Mouse (Mus musculus): ENCODE data around the gene Mrps11. TPM values are rescaled to one million over a fixed set of nuclear protein-coding genes. Genes with fewer than 3 reads are reported as not detected.

Gene Mrps11
- polyA plus RNA-seq, 1 experiment from 2014 or later = 69.5 TPM

DNA sequence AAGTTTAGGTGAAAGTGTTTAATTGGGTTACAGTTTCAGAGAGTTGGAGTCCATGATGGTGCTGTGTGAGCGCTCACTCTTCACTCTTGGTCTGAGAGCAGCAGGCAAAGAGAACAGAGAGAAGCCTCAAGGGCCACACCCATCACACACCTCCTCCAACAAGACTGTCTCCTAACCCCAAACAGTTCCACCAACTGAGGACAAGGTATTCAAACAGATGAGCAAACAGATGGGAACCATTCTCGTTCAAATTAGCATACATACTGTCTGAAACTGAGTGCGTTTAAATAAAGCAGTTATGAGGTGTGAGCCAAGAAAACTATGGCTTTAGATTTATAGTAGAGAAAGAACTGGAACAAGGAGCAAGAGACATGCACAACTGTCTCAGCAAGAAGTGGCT lies 13.7 kb downstream of the Mrps11 start:
- ATAC-seq (ENCODE audit: insufficient number of reproducible peaks, low FRiP score, low TSS enrichment, low read depth) = no peak
- Histone ChIP-seq H3K27me3 (no peaks in the 10 kb centered on the region), H3K4me2 (replicated peaks) (no peak overlapping the region), H3K9ac (no peak overlapping the region), H3K9me3 (replicated peaks) (no peaks in the 10 kb centered on the region), H3K27ac (replicated peaks) (no peak overlapping the region), H3K4me3 (replicated peaks) (no peak overlapping the region), H3K4me1 (peaks cover 19% of the 10 kb centered on the region; the same call in 1 of the 2 replicates), H3K36me3 (0 out of 2 replicates have a peak, but pooled peaks cover 12% of the 10 kb centered on the region)
- 72% methylated on average over 3 of the region's 3 CpGs for WGBS

- Histone ChIP-seq H3K4me3 (replicated peaks) (no peak overlapping the region), H3K4me1 (peaks cover 19% of the 10 kb centered on the region; the same call in 1 of the 2 replicates), H3K27me3 (no peaks in the 10 kb centered on the region), H3K9me3 (replicated peaks) (no peaks in the 10 kb centered on the region), H3K36me3 (0 out of 2 replicates have a peak, but pooled peaks cover 2% of the 10 kb centered on the region), H3K4me2 (replicated peaks) (no peak overlapping the region), H3K9ac (no peak overlapping the region), H3K27ac (replicated peaks) (no peak overlapping the region; the same call in 1 of the 2 replicates)
- WGBS = 36% methylated on average over 8 of the region's 9 CpGs
- ATAC-seq (ENCODE audit: insufficient number of reproducible peaks, low FRiP score, low TSS enrichment, low read depth) = no peak
Observed at GRCm38 (mm10) chr7:78797843-78798455, 15.0 kb downstream of the Mrps11 start.

DNA sequence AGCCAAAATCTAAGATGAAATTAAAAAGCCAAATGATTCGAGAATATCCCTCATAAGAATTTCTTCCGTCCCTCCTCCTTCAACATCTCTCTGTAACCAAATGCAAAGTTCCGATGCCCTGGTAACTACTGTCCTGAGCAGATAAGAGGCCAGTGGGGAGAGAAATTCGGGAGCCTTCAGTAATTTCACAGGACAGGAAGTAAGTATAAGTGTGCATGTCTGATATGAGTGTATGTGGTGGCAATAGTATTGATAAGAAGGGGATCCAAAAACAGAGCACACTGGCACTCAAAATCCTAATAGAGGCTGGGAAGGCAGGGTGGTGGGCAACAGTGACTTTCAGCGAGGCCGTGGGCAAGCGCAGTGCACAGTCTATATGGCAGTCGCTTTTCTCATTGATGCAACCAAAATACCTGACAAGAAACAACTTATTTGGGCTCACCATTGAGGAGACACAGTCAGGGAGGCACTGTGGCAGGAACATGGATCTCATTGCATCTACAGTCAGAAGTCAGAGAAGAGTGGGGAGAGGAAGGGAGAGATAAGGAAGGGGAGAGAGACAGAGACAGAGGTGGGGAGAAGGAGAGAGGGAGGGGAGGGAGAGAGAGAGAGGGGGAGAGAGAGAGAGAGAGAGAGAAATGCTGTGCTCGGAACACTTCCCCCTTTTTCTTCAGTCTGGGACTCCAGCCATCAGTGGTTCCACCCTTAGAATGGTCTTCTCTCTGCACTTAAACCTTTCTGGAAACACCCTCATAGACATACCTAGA lies 17.0 kb downstream of the Mrps11 start:
- no peaks in the 10 kb centered on the region for H3K9me3 ChIP-seq (replicated peaks)
- no peak overlapping the region for H3K4me3 ChIP-seq (replicated peaks)
- H3K4me2 ChIP-seq (replicated peaks) = no peak overlapping the region
- 82% methylated on average over 9 of the region's 9 CpGs for WGBS
- no peak overlapping the region for H3K9ac ChIP-seq
- H3K27me3 ChIP-seq = no peaks in the 10 kb centered on the region
- 0 out of 2 replicates have a peak, but pooled peaks cover 3% of the 10 kb centered on the region for H3K4me1 ChIP-seq
- H3K27ac ChIP-seq (replicated peaks) = no peak overlapping the region
- ATAC-seq (ENCODE audit: insufficient number of reproducible peaks, low FRiP score, low TSS enrichment, low read depth) = no peak
- H3K36me3 ChIP-seq = no peaks in the 10 kb centered on the region

- H3K9ac ChIP-seq = no peak overlapping the region
- H3K36me3 ChIP-seq = no peaks in the 10 kb centered on the region
- H3K4me3 ChIP-seq (replicated peaks) = no peak overlapping the region
- 74% methylated on average over 3 of the region's 3 CpGs for WGBS
- no peaks in the 10 kb centered on the region for H3K27me3 ChIP-seq
- no peaks in the 10 kb centered on the region for H3K9me3 ChIP-seq (replicated peaks)
- no peak overlapping the region for H3K27ac ChIP-seq (replicated peaks)
- no peak for ATAC-seq (ENCODE audit: insufficient number of reproducible peaks, low FRiP score, low TSS enrichment, low read depth)
- H3K4me1 ChIP-seq = no peaks in the 10 kb centered on the region
- no peak overlapping the region for H3K4me2 ChIP-seq (replicated peaks)
Observed at GRCm38 (mm10) chr7:78803841-78804240, 20.9 kb downstream of the Mrps11 start.

DNA sequence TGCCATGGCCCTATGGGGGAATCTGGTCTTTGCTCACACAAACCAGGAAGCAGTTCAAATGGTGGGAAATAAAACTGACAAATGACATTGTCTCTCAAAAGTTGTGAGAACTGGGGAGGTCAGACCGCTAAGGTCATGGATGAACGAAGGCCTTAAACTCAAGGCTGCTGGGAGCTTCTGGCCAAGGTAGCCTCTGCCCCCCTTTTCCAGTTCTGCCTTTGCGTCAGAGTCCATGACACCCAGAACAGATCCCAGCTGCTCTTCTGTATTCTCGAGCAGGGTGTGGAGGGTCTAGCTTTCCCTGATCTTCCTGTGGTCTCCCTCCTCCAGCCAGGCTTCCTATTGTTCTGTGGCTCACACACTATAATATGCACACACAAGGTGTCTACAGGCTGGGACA lies 24.3 kb downstream of the Mrps11 start:
- 72% methylated on average over 4 of the region's 4 CpGs for WGBS
- no peak for ATAC-seq (ENCODE audit: insufficient number of reproducible peaks, low FRiP score, low TSS enrichment, low read depth)

DNA sequence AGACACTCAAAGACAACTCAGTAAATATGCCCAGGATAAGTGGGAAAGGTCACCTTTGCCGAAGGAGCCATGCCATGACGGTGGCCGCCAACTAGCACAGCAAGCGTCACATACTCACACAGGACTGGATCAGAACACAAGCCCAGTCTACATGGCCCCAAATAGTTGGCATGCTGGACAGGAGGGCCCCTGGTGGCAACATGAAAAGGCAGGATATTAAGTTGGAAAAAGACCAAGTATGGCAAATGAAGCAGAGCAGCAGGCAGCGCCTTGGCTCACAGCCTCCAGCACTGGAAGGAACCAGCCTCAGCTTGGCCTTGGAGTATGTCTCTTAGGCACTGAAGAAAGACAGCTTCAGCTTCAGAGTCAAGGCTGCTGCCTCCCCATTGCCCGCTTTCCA lies 30.9 kb downstream of the Mrps11 start:
- Histone ChIP-seq H3K4me3 (replicated peaks) (no peak overlapping the region), H3K4me2 (replicated peaks) (no peak overlapping the region), H3K27ac (replicated peaks) (no peak overlapping the region), H3K4me1 (no peaks in the 10 kb centered on the region), H3K36me3 (no peaks in the 10 kb centered on the region), H3K9ac (no peak overlapping the region), H3K27me3 (no peaks in the 10 kb centered on the region), H3K9me3 (replicated peaks) (no peaks in the 10 kb centered on the region)
- no peak for ATAC-seq (ENCODE audit: insufficient number of reproducible peaks, low FRiP score, low TSS enrichment, low read depth)
- whole genome bisulfite sequencing = 86% methylated on average over 6 of the region's 6 CpGs

More for the DNA sequence above, 24.3 kb downstream of the Mrps11 start:
- H3K4me1 ChIP-seq = no peaks in the 10 kb centered on the region
- H3K27me3 ChIP-seq = no peaks in the 10 kb centered on the region
- H3K9me3 ChIP-seq (replicated peaks) = no peaks in the 10 kb centered on the region
- H3K4me3 ChIP-seq (replicated peaks) = no peak overlapping the region
- no peak overlapping the region for H3K9ac ChIP-seq
- no peak overlapping the region for H3K27ac ChIP-seq (replicated peaks)
- no peaks in the 10 kb centered on the region for H3K36me3 ChIP-seq
- no peak overlapping the region for H3K4me2 ChIP-seq (replicated peaks)

- Histone ChIP-seq H3K36me3 (no peaks in the 10 kb centered on the region), H3K4me3 (replicated peaks) (no peak overlapping the region), H3K4me2 (replicated peaks) (no peak overlapping the region), H3K27me3 (no peaks in the 10 kb centered on the region), H3K9ac (no peak overlapping the region), H3K4me1 (no peaks in the 10 kb centered on the region), H3K27ac (replicated peaks) (no peak overlapping the region), H3K9me3 (replicated peaks) (no peaks in the 10 kb centered on the region)
- ATAC-seq (ENCODE audit: insufficient number of reproducible peaks, low FRiP score, low TSS enrichment, low read depth) = no peak
Observed at GRCm38 (mm10) chr7:78814766-78815165, 31.8 kb downstream of the Mrps11 start.

- ATAC-seq (ENCODE audit: insufficient number of reproducible peaks, low FRiP score, low TSS enrichment, low read depth) = no peak
- H3K9me3 ChIP-seq (replicated peaks) = no peaks in the 10 kb centered on the region
- H3K36me3 ChIP-seq = peaks cover 5% of the 10 kb centered on the region; the same call in 1 of the 2 replicates
- H3K4me3 ChIP-seq (replicated peaks) = no peak overlapping the region
- H3K4me2 ChIP-seq (replicated peaks) = no peak overlapping the region
- 75% methylated on average over 12 of the region's 12 CpGs for WGBS
- H3K27me3 ChIP-seq = no peaks in the 10 kb centered on the region
- no peaks in the 10 kb centered on the region for H3K4me1 ChIP-seq
- H3K27ac ChIP-seq (replicated peaks) = no peak overlapping the region
- no peak overlapping the region for H3K9ac ChIP-seq
Observed at GRCm38 (mm10) chr7:78818336-78818735, 35.4 kb downstream of the Mrps11 start.

DNA sequence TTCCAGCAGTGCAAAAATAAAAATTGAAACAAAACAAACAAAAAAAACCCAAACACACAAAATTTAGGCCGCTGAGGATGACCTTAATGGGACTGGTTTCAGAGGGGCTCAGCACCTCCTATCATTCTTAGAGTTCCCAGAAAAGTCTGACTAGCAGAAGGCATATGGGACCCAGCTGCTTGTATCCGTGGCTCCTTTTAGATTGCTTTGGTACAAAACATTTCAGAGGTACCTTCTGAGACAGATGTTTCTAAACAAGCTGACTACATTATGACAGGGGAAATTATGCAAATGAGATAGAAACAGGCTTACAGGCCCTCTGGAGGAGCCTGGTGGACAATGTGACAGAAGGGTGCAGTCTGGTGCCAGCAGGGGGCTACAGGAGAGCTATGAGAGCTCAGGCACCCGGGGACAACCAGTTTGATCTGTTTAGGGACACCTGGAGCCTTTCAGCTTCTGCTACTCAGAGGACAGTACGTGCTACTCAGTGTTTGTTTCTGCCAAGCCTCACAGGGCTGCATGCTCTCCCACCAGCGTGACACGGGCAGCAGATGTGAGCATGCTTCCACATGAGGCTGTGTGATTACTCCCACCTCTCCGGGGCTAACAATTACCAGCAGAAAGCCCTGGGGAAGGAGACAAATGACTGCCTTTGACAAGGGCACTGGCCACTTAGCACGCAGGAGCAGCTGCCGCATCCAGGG lies 43.9 kb downstream of the Mrps11 start:
- Histone ChIP-seq H3K9ac (no peak overlapping the region), H3K27ac (replicated peaks) (peak overlapping the region; percentile 72), H3K4me1 (peaks cover 7% of the 10 kb centered on the region; the same call in 1 of the 2 replicates), H3K4me2 (replicated peaks) (no peak overlapping the region), H3K4me3 (replicated peaks) (no peak overlapping the region), H3K9me3 (replicated peaks) (no peaks in the 10 kb centered on the region), H3K36me3 (peaks cover 37% of the 10 kb centered on the region), H3K27me3 (no peaks in the 10 kb centered on the region)
- peak; percentile 67 for ATAC-seq (ENCODE audit: insufficient number of reproducible peaks, low FRiP score, low TSS enrichment, low read depth)
- WGBS = 40% methylated on average over 9 of the region's 9 CpGs

DNA sequence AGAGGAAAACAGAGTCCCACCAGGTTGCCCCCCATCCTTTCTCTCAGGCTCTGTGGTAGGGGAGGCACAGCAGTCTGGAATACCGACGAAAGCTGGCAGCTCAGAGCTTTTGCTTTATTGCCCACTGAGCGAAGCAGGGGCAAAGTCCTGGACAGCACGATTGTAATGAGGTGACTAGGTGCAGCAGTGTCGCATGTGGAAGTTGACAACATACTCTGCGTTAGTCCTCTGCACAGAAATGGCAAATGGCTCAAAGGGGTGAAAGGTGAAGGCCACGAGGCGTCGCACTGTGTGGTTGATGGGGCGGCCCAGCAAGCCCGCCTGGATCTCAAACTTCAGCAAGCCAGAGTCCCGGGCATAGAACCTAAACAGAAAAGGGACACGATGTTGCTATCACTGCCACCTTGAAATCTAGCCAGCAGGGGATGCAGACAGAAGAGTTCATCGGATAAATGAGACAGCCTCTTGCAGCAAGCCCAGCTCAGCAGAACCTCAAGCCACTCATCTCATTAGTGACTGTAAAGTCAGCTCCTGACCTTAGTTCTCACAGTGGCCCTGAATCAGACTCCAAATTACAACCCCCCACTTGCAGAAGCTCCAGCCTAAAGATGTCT lies 44.9 kb downstream of the Mrps11 start:
- no peaks in the 10 kb centered on the region for H3K27me3 ChIP-seq
- peak overlapping the region; percentile 72; the same call in 1 of the 2 replicates for H3K27ac ChIP-seq (replicated peaks)
- no peak for ATAC-seq (ENCODE audit: insufficient number of reproducible peaks, low FRiP score, low TSS enrichment, low read depth)
- H3K4me3 ChIP-seq (replicated peaks) = no peak overlapping the region
- H3K9ac ChIP-seq = no peak overlapping the region
- H3K9me3 ChIP-seq (replicated peaks) = no peaks in the 10 kb centered on the region
- no peak overlapping the region for H3K4me2 ChIP-seq (replicated peaks)
- peaks cover 36% of the 10 kb centered on the region for H3K36me3 ChIP-seq
- WGBS = 89% methylated on average over 14 of the region's 14 CpGs
- peaks cover 7% of the 10 kb centered on the region; the same call in 1 of the 2 replicates for H3K4me1 ChIP-seq

- Histone ChIP-seq H3K9ac (no peak overlapping the region), H3K4me2 (replicated peaks) (no peak overlapping the region), H3K4me3 (replicated peaks) (no peak overlapping the region), H3K36me3 (peaks cover 39% of the 10 kb centered on the region), H3K4me1 (no peaks in the 10 kb centered on the region), H3K27ac (replicated peaks) (no peak overlapping the region), H3K9me3 (replicated peaks) (no peaks in the 10 kb centered on the region), H3K27me3 (no peaks in the 10 kb centered on the region)
- WGBS = 61% methylated on average over 4 of the region's 4 CpGs
- ATAC-seq (ENCODE audit: insufficient number of reproducible peaks, low FRiP score, low TSS enrichment, low read depth) = no peak
Observed at GRCm38 (mm10) chr7:78835656-78836055, 52.7 kb downstream of the Mrps11 start.

Measured in embryonic facial prominence, embryonic 15.5 days (tissue).